Mouse (Mus musculus): Measurements from ENCODE around the gene Rasgef1a. TPM values are rescaled to one million over a fixed set of nuclear protein-coding genes. Genes with fewer than 3 reads are reported as not detected.

The Rasgef1a gene
- polyA plus RNA-seq, 1 experiment: 2.3 TPM

DNA sequence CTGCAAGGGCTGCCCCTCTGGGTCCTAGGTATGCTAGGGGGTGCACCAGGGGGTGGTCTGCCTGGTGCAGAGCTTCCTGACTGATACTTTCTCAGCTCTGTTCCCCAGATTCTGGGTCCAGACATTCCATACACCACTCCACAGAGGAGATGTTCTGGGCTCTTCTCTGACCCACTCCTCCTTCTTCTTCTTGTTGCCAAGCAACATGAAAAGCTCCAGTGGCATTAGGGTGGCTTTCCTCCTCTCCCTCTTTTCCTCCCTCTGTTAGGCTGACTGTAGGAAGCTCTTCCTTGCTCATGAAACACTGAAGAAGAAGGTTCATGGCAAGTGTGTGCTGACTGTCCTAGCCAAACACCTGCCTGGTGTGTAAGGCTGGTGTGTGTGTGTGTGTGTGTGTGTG, 35.7 kb downstream of the Rasgef1a start:
- Histone ChIP-seq H3K4me1 (ENCODE audit: control insufficient read depth, insufficient read depth, low read length) (peaks cover 4% of the 10 kb centered on the region), H3K4me3 (ENCODE audit: insufficient read depth, low read length) (no peak overlapping the region), H3K27ac (ENCODE audit: insufficient read depth, low read depth, low read length) (no peak overlapping the region)
- TF ChIP-seq POLR2A (IDR thresholded peaks at IDR 0.05; ENCODE audit: borderline replicate concordance, low read depth, low read length) (no peak), CTCF (IDR thresholded peaks at IDR 0.05; ENCODE audit: low read depth, low read length) (no peak)

GRCm38 (mm10) chr6:118047811-118048505, 36.7 kb downstream of the Rasgef1a start:
- TF ChIP-seq POLR2A (IDR thresholded peaks at IDR 0.05; ENCODE audit: borderline replicate concordance, low read depth, low read length) (no peak), CTCF (IDR thresholded peaks at IDR 0.05; ENCODE audit: low read depth, low read length) (no peak)
- Histone ChIP-seq H3K4me1 (ENCODE audit: control insufficient read depth, insufficient read depth, low read length) (peaks cover 4% of the 10 kb centered on the region), H3K27ac (ENCODE audit: insufficient read depth, low read depth, low read length) (no peak overlapping the region), H3K4me3 (ENCODE audit: insufficient read depth, low read length) (no peak overlapping the region)

DNA sequence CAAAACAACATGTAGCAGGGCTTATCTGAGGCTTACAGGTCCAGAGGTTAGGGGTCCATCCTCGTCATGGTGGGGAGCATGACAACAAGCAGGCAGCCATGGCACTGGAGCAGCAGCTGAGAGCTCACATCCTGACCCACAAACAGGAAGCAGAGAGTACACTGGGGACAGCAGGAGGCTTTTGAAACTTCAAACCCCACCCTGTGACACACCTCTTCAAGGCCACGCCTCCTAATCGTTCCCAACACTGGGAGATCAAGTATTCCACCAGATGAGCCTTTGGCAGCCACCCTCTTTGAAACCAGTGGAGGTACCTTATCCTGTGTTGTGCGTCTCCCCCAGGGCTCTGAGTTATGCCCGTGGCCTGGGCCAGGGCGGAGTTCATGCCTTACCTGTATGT, 38.5 kb downstream of the Rasgef1a start:
- Histone ChIP-seq H3K4me3 (ENCODE audit: insufficient read depth, low read length) (no peak overlapping the region), H3K27ac (ENCODE audit: insufficient read depth, low read depth, low read length) (no peak overlapping the region), H3K4me1 (ENCODE audit: control insufficient read depth, insufficient read depth, low read length) (peaks cover 4% of the 10 kb centered on the region)
- TF ChIP-seq CTCF (IDR thresholded peaks at IDR 0.05; ENCODE audit: low read depth, low read length) (no peak), POLR2A (IDR thresholded peaks at IDR 0.05; ENCODE audit: borderline replicate concordance, low read depth, low read length) (no peak)

DNA sequence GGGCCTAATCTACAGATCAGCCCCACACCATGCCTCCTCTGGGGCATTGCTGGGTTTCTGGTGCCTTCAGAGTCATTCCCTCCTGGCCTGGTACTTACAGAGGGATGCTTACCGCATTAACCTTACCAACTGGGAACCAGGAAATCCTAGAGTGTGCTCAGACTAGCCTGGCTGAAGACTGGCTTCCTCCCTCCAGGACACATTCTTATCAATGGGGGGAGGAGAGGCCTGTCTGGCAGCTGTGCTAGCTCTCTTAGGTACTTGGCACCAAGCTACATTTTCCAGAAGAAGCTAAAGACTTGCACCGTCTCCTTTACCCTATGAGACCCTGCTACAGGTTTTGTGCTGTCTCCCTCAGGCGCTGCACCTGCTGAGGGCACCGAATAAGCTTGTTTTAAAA, 40.2 kb downstream of the Rasgef1a start:
- Histone ChIP-seq H3K4me3 (ENCODE audit: insufficient read depth, low read length) (no peak overlapping the region), H3K4me1 (ENCODE audit: control insufficient read depth, insufficient read depth, low read length) (peaks cover 4% of the 10 kb centered on the region), H3K27ac (ENCODE audit: insufficient read depth, low read depth, low read length) (no peak overlapping the region)
- TF ChIP-seq POLR2A (IDR thresholded peaks at IDR 0.05; ENCODE audit: borderline replicate concordance, low read depth, low read length): no peak

GRCm38 (mm10) chr6:118055209-118055608, 44.0 kb downstream of the Rasgef1a start:
- Histone ChIP-seq H3K27ac (ENCODE audit: insufficient read depth, low read depth, low read length) (no peak overlapping the region), H3K4me3 (ENCODE audit: insufficient read depth, low read length) (no peak overlapping the region), H3K4me1 (ENCODE audit: control insufficient read depth, insufficient read depth, low read length) (peaks cover 2% of the 10 kb centered on the region)
- TF ChIP-seq CTCF (IDR thresholded peaks at IDR 0.05; ENCODE audit: low read depth, low read length) (no peak), POLR2A (IDR thresholded peaks at IDR 0.05; ENCODE audit: borderline replicate concordance, low read depth, low read length) (no peak)

- H3K4me1 ChIP-seq (ENCODE audit: control insufficient read depth, insufficient read depth, low read length): 0 out of 2 replicates have a peak, but pooled peaks cover 2% of the 10 kb centered on the region
- TF ChIP-seq CTCF (IDR thresholded peaks at IDR 0.05; ENCODE audit: low read depth, low read length): no peak
- TF ChIP-seq POLR2A (IDR thresholded peaks at IDR 0.05; ENCODE audit: borderline replicate concordance, low read depth, low read length): no peak
Observed at GRCm38 (mm10) chr6:118061266-118061665, 50.0 kb downstream of the Rasgef1a start.

GRCm38 (mm10) chr6:118063266-118063665, 52.0 kb downstream of the Rasgef1a start:
- TF ChIP-seq POLR2A (IDR thresholded peaks at IDR 0.05; ENCODE audit: borderline replicate concordance, low read depth, low read length) (no peak), CTCF (IDR thresholded peaks at IDR 0.05; ENCODE audit: low read depth, low read length) (no peak)
- Histone ChIP-seq H3K27ac (ENCODE audit: insufficient read depth, low read depth, low read length) (no peak overlapping the region), H3K4me1 (ENCODE audit: control insufficient read depth, insufficient read depth, low read length) (0 out of 2 replicates have a peak, but pooled peaks cover 2% of the 10 kb centered on the region), H3K4me3 (ENCODE audit: insufficient read depth, low read length) (no peak overlapping the region)

More at GRCm38 (mm10) chr6:118061266-118061665, 50.0 kb downstream of the Rasgef1a start:
- no peak overlapping the region for H3K4me3 ChIP-seq (ENCODE audit: insufficient read depth, low read length)
- H3K27ac ChIP-seq (ENCODE audit: insufficient read depth, low read depth, low read length): no peak overlapping the region

- no peak overlapping the region for H3K27ac ChIP-seq (ENCODE audit: insufficient read depth, low read depth, low read length)
- H3K4me1 ChIP-seq (ENCODE audit: control insufficient read depth, insufficient read depth, low read length): 0 out of 2 replicates have a peak, but pooled peaks cover 2% of the 10 kb centered on the region
- H3K4me3 ChIP-seq (ENCODE audit: insufficient read depth, low read length): no peak overlapping the region
- TF ChIP-seq CTCF (IDR thresholded peaks at IDR 0.05; ENCODE audit: low read depth, low read length) (peak; percentile 65), POLR2A (IDR thresholded peaks at IDR 0.05; ENCODE audit: borderline replicate concordance, low read depth, low read length) (no peak)
Observed at GRCm38 (mm10) chr6:118064968-118065530, 53.8 kb downstream of the Rasgef1a start.

- Histone ChIP-seq H3K27ac (ENCODE audit: insufficient read depth, low read depth, low read length) (no peak overlapping the region), H3K4me3 (ENCODE audit: insufficient read depth, low read length) (peak overlapping the region; percentile 57), H3K4me1 (ENCODE audit: control insufficient read depth, insufficient read depth, low read length) (0 out of 2 replicates have a peak, but pooled peaks cover 2% of the 10 kb centered on the region)
- no peak for TF ChIP-seq CTCF (IDR thresholded peaks at IDR 0.05; ENCODE audit: low read depth, low read length)
- no peak for TF ChIP-seq POLR2A (IDR thresholded peaks at IDR 0.05; ENCODE audit: borderline replicate concordance, low read depth, low read length)
Observed at GRCm38 (mm10) chr6:118065837-118066198, 54.6 kb downstream of the Rasgef1a start.

Measured in bone marrow macrophage, adult 2 months (primary cell).